Mouse (Mus musculus) gastrocnemius, postnatal 36 days (tissue): ENCODE results near the gene Sdhaf1. TPM values are rescaled to one million over a fixed set of nuclear protein-coding genes. Genes with fewer than 3 reads are reported as not detected.

Experiments used
- DNase-seq, 2 experiments: peaks; one replicate each; pipeline ENCODE4 v3.0.0; 2022
- intact Hi-C: fragments of 180-260 bp; cut with DNase I; formaldehyde crosslinking; loops from one replicate; pipeline ENCODE4 v1.15.1; 2025
- long read RNA-seq, 2 experiments: library from polyadenylated mRNA; stranded (forward); transcript quantifications; one replicate each; pipeline ENCODE4 v2.0.0; 2021
- total RNA-seq, 2 experiments: library from RNA; stranded (reverse); gene quantifications; 2 replicates each; pipeline ENCODE4 v1.2.3; 2021

Gene Sdhaf1
- total RNA-seq = 1 to 10 TPM; 6.9 to 7.3 TPM
- long read RNA-seq, experiment 1, transcript Sdhaf1-201 (1 exons, 2,490 nt) = major isoform, 32 of 32 reads
- long read RNA-seq, experiment 1, partial matches to known transcripts = 0 of 32 reads
- long read RNA-seq, experiment 1, other reads (novel, unspliced or antisense) = 0 of 32 reads
- long read RNA-seq, experiment 2, transcript Sdhaf1-201 (1 exons, 2,490 nt) = major isoform, 38 of 38 reads
- long read RNA-seq, experiment 2, partial matches to known transcripts = 0 of 38 reads
- long read RNA-seq, experiment 2, other reads (novel, unspliced or antisense) = 0 of 38 reads

DNA sequence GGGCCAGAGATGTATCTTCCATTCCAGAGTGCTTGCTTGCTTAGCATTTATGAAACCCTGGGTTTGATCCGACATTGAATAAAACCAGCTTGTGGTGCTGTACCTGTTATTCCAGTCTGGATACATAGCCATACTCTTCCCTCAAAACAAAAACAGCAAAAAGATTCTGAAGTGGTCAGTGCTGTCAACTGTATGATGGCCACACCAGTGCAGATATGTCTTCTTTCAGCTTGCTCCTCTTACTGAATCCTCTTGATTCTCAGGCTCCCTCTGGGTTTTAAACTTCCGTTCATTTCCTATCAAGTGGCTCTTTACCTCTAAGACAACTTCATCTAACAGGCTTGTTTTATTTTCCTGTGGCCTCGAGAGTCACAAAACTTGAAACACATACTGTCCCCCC lies at the start of gene Sdhaf1:
Sdhaf1 (minus strand) TSS at position 101 of the 400 bp plus-strand sequence.
- intact Hi-C loops = no loop called here

DNA sequence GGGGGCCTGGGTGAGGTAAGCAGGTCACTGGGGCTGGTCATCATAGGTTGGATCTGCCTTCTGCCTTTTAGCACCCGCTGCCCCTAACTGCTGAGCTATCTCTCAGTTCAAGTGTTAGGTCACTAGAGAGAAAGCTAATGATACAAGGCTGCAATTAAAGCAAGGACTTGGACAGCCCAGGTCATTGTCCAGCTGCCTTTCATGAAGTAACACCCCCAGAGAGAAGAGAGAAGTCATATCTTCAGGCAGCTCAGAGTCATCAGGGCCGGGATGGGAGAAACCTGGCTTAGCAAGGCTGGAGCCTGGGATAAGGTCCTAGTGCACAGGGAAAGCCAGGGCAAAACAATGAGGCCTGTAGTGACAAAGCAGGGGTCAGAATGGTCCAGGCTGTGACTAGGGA lies 43.8 kb upstream of the Sdhaf1 start:
- intact Hi-C loops = no loop called here
- no peak for DNase-seq

More for the DNA sequence above, at the start of gene Sdhaf1:
- no peak for DNase-seq

DNA sequence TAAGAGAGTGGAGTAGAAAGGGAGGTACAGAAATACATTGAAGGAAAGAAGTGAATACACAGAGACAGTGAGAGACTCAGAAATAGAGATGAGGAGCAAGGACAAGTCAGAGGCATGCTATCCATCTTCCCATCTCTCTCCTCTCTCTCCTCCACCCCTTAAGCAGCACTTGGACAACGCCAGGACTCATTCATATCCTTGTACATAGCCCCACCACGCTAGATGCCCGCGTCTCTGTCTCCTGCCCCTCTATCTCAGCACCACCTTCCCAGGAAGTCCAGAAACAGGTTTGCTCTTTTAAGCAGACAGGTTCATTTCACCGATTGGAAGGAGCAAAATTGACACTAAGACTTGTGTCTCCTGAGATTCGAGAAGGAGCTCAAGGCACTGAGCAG lies 39.6 kb upstream of the Sdhaf1 start:
- no peak for DNase-seq
- intact Hi-C loops = no loop called here

DNA sequence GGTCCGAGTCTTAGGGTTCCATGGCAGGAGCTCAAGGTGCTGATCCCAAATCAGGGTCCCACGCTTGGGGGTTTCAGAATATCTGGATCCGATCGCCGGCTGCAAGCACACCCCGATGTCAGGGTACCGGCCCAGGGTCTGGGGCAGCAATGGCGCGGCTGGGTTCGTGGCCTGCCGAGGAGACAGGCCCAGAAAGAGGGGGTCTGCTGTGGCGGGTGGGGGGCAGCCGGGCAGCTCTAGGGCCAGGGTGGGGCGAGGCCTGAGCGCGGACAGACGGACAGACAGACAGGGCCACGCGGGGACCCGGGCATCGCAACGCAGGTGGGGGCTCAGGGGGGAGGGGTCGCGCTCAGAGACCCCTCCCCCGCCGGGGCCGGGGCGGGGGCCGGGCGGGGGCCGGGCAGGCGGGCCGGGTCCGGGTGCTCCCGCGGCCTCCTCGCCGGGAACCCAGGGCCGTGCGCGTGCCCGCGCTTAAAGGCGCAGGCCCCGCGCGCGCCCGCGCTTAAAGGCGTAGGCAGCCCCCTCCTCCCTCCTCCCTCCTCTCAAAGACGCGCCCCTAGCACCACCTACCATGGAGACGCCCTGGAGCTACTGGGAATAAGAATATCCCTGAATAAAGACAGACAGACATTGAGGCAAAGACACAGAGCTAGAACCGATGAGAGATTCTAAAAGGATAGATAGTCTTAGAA lies 39.1 kb upstream of the Sdhaf1 start, which contains the start of gene Lrfn3:
Lrfn3 (minus strand) TSS at position 121 of the 692 bp plus-strand sequence.
- intact Hi-C loops = no loop called here
- no peak for DNase-seq

DNA sequence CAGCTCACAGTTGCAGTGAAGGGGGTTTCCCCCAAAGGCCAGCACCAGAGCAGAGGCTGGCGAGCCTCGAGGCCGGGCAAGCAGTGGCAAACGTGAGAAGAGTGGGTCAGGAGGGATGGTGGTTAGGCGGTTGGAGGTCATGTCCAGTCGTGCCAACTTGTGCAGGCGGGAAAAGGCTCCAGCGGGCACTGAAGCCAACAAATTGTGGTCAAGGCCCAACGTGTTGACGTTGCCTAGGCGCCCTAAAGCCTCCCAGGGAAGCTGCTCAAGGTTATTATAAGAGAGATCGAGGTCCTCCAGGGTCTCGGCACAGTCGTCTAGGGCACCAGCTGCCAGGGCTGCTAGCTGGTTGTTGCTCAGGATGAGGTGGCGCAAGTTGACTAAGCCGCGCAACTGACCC lies 36.3 kb upstream of the Sdhaf1 start:
- DNase-seq = no peak
- intact Hi-C loops = no loop called here

DNA sequence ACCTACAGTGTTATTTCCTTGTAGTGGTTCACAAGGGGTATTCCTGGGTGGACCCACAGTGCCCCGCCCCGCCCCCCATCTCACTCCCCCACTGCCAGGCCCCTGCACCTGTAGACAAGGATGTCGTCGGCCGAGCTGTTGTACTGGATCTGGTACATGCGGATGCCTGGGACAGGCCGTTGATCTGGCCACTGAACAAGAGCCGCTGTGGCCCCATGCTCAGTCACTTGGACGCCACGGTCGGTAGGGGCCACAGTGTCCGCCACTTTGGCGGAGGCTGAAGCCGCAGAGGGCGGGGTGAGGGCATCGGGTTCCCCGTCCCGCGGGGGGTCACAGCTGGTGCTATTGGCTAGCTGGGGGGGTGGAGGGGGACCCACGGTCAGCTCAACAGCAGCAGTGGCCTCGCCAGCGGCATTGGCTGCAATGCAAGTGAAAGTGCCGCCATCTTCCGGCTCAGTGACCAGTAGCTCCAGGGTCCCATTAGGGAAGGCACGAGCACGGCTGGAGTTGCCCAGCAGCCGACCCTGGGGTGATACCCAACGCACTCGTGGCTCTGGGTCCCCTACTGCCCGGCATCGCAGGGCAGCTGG lies 35.7 kb upstream of the Sdhaf1 start:
- intact Hi-C loops = no loop called here
- DNase-seq = no peak

DNA sequence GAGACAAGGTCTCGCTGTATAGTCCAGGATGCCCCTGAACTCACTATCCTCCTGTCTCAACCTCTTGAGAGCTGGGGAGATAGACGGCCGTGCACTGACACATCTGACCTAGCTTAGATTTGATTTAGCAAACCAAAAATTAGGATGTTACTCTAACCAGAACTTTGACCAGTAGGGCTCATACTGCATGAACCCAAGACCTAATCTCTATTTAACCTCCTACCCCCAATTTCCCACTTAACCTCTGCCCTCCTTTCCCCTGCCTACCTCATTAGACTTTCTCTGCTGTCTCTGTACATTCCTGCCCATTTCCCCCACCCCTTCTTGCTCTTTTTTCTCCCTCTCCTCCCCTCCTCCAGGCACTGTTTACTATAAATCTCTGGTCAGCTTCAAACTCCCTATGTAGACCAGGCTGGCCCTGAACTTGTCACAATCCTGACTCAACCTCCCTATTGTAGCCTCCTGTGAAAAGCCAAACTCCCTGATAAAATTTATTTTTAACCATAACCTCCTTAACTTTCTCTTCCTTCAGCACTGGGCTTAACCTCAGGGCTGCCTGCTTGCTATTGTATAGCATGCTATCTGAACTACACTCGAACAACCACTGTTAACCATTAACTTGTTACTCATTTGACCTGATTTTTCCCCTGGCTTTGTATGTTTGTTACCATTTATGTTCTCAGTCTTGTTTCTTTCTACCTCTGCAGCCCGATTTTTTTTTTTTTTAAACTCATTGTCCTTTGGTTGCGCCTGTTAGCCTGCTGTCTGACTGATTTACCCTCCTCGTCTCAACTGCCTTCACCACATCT lies 34.9 kb upstream of the Sdhaf1 start:
- intact Hi-C loops = no loop called here
- DNase-seq = no peak

DNA sequence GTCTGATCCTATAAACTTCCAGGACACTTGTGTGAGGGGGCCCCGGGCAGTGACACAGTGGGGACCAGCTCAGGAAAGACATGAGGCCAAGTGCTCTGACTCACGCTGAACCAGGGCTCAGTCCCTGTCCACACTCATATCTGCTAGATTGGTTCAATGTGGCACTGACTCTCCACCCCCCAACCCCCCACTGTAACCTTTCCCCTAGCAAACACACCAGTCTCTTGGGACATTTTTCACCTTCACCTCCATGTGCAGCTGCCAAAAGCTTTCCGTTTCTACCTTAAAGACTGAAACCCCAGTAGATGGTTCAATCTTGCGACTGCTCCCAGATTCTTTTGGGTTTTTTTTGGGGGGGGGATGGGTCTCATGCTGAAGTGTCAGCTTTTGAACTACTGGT lies 30.4 kb upstream of the Sdhaf1 start:
- intact Hi-C loops = no loop called here
- DNase-seq = no peak

DNA sequence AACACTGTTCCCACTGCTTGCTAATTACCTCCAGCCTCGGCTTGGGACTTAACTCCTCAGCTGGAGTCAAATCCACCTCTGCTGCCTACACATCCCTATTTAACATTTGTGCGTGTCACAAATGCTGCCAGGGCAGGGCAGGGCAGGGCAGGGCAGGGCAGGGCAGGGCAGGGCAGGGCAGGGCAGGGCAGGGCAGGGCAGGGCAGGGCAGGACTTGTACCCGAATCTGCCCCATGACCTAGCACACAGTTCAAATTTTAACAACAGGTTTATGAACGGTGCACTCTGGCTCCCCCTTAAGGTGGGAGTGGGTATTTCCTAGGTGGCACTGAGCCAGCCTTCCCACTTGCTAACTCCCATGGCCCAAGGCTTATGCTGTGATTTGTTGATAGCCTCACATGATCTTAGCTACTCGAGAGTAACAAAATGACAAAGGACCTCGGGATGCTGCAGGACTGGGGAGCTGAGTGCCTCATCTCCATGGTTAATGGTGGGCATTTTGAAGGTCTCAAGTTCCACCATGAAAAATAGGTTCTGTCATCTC lies 29.7 kb upstream of the Sdhaf1 start:
- peak; percentile 20 to 50 for DNase-seq
- intact Hi-C loops = no loop called here

DNA sequence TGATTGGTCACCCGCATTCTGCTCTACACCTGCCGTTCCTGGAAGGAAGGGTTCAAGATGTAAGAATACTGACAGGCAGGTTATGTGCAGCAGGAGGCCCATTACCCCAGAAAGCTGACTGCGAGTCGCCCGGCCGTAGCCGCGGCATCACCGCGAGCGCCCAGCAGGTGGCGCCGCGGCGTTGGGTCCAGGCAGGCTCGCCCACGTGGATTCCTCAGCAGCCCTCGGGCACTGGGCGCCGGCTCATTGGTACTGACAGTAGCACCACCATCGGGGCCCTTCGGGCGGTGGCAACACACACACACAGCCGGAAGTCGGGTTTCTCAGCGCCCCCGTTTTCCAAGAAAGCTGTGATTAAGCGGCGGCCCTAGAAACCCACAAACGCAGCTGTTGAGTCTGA lies 24.1 kb upstream of the Sdhaf1 start:
- intact Hi-C loops = loop anchor here (5.0 kb wide), 1 partner anchor 84 kb away; no protein-coding TSS in a partner anchor
- DNase-seq = peak in 1 of 2 experiments; percentile 35

DNA sequence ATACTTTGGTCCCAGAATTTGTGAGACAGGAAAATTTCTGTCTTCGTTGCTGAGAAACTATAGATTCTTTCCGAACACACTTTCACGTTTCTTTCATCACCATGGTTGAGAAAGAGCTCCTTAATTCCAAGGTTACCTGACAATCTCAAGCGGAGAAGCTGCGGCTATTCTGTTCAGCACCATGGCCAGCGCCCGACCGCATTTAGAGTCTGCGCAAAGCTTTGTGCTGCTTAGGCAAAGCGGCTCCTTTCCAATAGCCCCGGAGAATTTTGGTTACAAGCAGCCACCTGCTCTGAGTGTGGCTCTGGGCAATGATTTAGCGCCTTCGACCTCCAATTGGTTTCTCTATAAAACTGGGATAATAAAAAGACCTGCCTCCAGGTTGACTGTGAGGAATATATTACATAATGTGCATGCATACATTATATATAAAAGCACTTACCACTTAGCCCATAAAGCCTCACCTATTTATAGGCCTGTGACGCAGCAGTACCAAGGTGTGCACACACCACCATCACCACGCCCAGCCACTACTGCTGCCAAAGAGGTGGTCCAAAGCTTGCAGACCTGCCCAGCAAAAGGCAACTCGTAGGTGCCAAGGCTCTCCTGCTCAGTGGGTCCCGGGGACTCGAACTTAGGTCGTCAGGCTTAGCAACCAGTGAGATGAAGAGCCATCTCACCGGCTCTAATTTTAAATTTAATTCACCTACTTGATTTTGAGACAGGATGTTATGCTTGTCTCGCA lies 23.1 kb upstream of the Sdhaf1 start:
- DNase-seq = peak in 1 of 2 experiments; percentile 37
- intact Hi-C loops = loop anchor here (5.0 kb wide), 1 partner anchor 85 kb away; no protein-coding TSS in a partner anchor

DNA sequence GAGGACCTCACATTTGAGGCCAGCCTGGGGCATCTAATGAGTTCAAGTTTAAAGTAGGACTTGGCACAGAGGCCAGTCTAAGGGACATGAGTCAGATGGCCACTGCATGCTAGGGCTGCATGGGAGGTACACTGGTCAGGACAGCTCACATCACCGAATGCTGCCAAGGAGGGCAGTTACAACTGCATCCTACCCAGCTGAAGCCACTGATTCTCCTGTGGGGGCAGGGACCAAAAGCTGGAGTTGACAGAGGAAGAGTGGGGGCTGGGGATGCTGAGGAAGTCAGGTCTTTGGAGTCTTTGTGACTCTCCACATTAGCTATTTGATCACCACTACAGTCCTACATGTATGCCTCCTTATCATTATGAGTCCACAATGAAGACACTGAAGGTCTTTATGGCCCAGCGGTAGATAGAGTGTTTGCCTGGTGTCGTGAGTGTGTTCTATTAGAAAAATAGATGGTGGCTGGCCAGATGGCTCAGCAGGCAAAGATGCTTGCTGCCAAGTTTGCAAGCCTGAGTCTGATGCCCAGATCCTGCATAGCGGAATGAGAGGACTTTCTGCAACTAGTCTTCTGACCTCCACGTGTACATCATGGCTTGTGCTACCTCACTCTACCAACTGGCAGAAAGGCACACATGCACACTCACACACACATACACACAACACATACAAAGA lies 15.9 kb upstream of the Sdhaf1 start:
- intact Hi-C loops = no loop called here
- DNase-seq = no peak

DNA sequence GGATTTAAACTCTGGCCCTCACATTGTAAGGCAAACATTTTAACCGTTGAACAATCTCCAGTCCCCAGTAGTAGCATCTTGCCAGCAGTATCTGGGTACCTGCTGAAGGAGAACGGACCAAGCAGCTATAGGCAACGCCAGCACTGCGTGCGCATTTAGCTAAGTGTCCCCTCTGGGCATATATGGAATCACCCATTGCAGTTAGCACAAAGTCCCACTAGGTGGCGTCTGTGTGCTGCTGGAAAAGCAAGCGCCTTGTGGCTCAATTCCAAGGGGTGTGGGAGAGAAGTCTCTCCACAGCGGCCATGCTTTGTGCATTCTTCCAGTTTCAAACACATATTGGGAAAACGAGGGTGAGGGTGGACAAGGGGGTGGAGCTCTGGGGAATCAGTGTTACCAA lies 12.7 kb upstream of the Sdhaf1 start:
- intact Hi-C loops = no loop called here
- peak; percentile 50 to 73 for DNase-seq

DNA sequence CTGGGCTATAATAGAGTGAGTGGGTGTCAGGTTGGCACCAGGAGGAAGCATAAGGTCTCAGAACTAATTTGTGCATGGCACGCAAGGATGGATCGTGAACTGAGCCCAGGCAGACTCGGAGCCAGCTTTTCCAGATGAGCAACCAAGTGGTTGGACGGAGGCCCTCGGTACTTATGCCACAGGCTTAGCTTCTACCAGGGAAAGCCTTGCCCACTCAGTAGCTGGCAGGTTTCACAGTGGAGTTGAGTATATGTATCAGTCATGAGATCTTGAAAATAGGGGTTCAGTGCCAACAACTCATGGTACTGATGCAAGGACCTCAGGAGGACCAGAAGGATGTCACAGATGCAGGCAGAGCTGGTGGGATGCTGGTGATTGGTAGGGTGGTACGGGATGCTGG lies 12.0 kb upstream of the Sdhaf1 start:
- DNase-seq = no peak
- intact Hi-C loops = no loop called here

DNA sequence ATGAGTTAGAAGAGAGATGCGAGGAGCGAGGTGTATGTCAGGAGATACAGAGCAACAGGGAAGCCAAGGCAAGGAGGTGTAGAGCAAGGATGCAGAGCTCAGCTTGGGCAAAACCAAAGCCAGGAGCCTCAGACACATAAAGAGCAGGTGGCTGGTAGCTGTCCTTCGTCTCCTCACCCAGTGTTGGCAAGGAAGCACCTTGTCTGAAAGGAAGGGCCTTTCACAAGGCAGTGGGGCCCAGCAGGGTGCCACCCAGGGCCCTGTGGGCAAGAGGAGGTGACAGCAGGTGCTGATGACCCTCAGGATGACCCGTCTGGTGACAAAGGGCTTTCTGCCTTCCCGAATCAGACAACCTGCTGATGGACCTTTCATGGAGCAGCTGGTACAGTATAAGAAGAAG lies 10.9 kb upstream of the Sdhaf1 start:
- intact Hi-C loops = no loop called here
- DNase-seq = no peak

DNA sequence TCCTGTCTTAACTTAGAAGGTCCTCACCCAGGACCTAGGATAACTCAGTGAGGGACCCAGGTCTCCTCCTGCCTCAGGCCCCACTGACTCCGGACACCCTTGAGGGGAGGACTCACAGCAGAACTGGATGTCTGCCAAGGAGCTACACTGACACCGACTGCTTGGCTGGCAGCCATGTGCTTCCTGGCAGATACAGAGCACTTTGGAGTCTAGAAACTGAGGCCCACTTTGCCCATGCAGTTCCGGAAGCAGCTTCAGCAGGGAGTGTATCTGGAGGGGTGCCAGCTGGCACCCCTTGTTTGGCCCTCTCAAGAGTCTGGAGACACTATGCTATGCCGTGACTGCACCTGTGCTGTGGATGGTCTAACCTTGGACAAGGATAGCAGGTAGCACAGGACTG lies 9.7 kb upstream of the Sdhaf1 start:
- DNase-seq = no peak
- intact Hi-C loops = no loop called here

DNA sequence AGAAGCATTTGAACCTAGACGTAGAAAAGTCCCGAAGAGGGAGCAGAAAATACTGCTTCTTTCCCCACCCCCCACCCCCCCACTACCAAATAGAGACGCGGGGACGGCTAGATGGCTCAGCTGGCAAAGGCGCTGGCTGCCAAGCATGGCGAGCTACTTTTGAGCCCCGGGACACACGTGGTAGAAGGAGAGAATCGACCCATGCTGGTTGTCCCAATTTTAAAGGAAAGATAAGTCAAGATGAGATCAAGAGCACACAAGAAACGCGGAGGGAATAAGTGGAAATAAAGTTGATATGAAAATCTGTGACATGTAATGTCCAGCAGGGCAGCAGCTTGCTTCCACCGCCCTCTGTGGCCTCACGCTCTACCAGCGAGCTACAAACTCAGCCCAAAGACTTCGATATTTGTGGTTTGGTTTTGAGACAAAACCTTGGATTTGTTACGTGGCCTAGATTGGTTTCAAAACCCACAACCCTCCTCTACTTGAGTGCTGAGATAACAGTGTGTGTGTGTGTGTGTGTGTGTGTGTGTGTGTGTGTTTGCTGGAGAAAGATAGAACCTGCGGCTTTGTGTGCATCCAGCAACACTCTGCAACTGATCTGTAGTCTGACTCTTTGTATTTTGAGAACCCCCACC lies 9.0 kb upstream of the Sdhaf1 start:
- intact Hi-C loops = no loop called here
- DNase-seq = no peak

DNA sequence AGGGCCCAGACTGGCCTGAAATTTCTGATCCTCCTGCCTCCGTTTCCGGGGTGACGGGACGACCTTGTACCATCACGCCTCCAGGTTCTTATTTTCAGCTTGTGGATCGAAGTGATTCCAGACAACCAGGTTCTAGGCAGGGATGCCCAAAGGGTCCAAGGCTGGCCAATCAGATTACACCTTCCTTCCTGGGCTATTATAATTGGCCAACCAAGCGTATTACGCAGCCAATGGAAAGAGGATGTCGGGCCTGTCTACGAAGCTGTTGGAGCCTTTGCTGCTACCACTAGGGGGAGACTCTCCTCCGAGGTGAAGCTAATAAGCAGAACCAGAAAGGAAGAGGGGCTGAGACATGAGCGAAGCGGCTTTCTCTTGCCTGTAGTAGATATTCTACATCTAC lies 8.2 kb upstream of the Sdhaf1 start:
- peak in 1 of 2 experiments; percentile 51 for DNase-seq
- intact Hi-C loops = no loop called here

DNA sequence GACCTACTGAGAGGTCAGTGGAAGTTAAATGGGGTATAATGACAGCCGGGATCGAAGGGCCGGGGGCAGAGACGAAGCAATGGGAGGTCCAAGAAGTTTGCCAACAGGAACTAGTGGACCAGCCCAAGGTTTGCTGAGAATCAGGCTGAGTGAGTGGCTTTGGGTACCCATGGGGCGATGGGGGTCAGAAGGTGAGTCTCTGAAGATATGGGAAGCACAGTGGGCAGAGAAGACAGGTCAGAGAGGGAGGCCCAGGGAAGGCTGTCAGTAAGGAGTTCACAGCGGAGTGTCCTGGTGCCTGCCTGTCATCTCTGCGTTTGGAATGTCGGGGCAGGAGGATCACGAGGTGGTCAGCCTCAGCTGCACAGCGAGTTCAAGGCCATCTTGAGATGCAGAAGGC lies 4.7 kb upstream of the Sdhaf1 start:
- intact Hi-C loops = no loop called here
- DNase-seq = no peak
